8 mouse cellular contexts compared by ENCODE assay signal in genomic region chr10:7866762-7867665, GRCm38 (mm10). TPM values are rescaled to one million over a fixed set of nuclear protein-coding genes. Genes with fewer than 3 reads are reported as not detected.
A peak's percentile ranks its signal among the peaks of the same experiment; 100 is the strongest.
DNase-seq lines count a peak whose midpoint lies in the region; ATAC-seq and TF ChIP-seq lines count a peak whose summit lies in the region.

No protein-coding gene starts in this region.

- H3K4me1 ChIP-seq in intestine, postnatal 0 days (replicated peaks; ENCODE audit: control insufficient read depth, insufficient read depth, low read length): no peaks in the 10 kb centered on the region

- H3K27ac ChIP-seq in gastrocnemius, adult 2 months: no peak overlapping the region
- no peak overlapping the region for H3K27ac ChIP-seq in intestine, postnatal 0 days (ENCODE audit: low read depth, low read length)

- peak overlapping the region; percentile 57 for H3K4me2 ChIP-seq in intestine, postnatal 0 days (replicated peaks; ENCODE audit: low read depth)

- peaks cover 3% of the 10 kb centered on the region; the same call in 1 of the 2 replicates for H3K36me3 ChIP-seq in intestine, postnatal 0 days (ENCODE audit: control insufficient read depth, insufficient read depth)

- intact Hi-C loops in gastrocnemius, adult 2 months (cut with DNase I): no loop called here

- H3K4me3 ChIP-seq in gastrocnemius, adult 2 months: peak overlapping the region; percentile 67
- peak overlapping the region; percentile 25 for H3K4me3 ChIP-seq in intestine, postnatal 0 days (ENCODE audit: low read depth, low read length)

- no peaks in the 10 kb centered on the region; the same call in 1 of the 2 replicates for H3K27me3 ChIP-seq in intestine, postnatal 0 days (replicated peaks; ENCODE audit: control insufficient read depth, insufficient read depth, low read length)

- ATAC-seq in intestine, postnatal 0 days: no peak
- ATAC-seq in activated CD4-positive, CD25-positive, alpha-beta regulatory T cell, adult 4 months: no peak

- TF ChIP-seq CTCF in gastrocnemius, adult 2 months (IDR thresholded peaks at IDR 0.05): peak; percentile 41
- no peak for TF ChIP-seq CTCF in intestine, postnatal 0 days (IDR thresholded peaks at IDR 0.05; ENCODE audit: low read depth)

- WGBS in intestine, postnatal 0 days: 19% methylated on average over 50 of the region's 50 CpGs

- no peaks in the 10 kb centered on the region for H3K9me3 ChIP-seq in intestine, postnatal 0 days (ENCODE audit: control insufficient read depth)

- no peak overlapping the region for H3K9ac ChIP-seq in intestine, postnatal 0 days (ENCODE audit: low read depth, low read length)

- peak; percentile 23 for DNase-seq in ovary, postnatal 14 days (ENCODE audit: low spot score)
- DNase-seq in ovary, postnatal 10 days (ENCODE audit: low spot score): no peak
- peak; percentile 7 for DNase-seq in cerebellum, adult 9-11 months
- DNase-seq in gastrocnemius, adult 2 months: peak; percentile 70
- DNase-seq in mesoderm, embryonic 11.5 days (ENCODE audit: low read depth, low spot score): peak; percentile 48
- no peak for DNase-seq in right cerebral cortex, postnatal 25 days

RNA-seq across cellular contexts. Expression of gene Zc3h12d, which starts 34.7 kb away (rescaled TPM):
- under 1 TPM in 1 of 2 experiments, not detected in 1; 0.08 TPM for total RNA-seq in gastrocnemius, adult 2 months (2021)
- polyA plus RNA-seq in intestine, postnatal 0 days (2015; fragmentation: Nextera tagmentation; extraction: Ambion mirVana): 0.92 and 1.2 TPM in 2 replicates
- 10 to 100 TPM; 30.6 to 51.3 TPM for polyA plus RNA-seq in activated CD4-positive, CD25-positive, alpha-beta regulatory T cell, adult 4 months (2017; shearing (Covaris generic))

Comparison
In these comparisons a context has a peak if more than half of its experiments do, and no peak if none do; other contexts are left out.
1. DNase-seq: peak in ovary, postnatal 14 days (single experiment), cerebellum, adult 9-11 months (single experiment), gastrocnemius, adult 2 months (single experiment) and mesoderm, embryonic 11.5 days (single experiment); none in ovary, postnatal 10 days (single experiment) and right cerebral cortex, postnatal 25 days (single experiment).
2. RNA of gene Zc3h12d, which starts 34.7 kb away (polyA plus RNA-seq): 30.6 to 51.3 TPM in activated CD4-positive, CD25-positive, alpha-beta regulatory T cell, adult 4 months; 0.92 to 1.2 TPM in intestine, postnatal 0 days; every median in the first group is over 10 times any median in the second.